Mouse (Mus musculus): Measurements from ENCODE around the gene Irf2bpl. TPM values are rescaled to one million over a fixed set of nuclear protein-coding genes. Genes with fewer than 3 reads are reported as not detected.

The Irf2bpl gene
- total and polyA plus RNA-seq, 3 experiments: 7.0 to 19.6 (median 12.1) TPM

- H3K9ac ChIP-seq (ENCODE audit: insufficient read depth, low read depth): no peak overlapping the region
- no peak overlapping the region for H3K4me3 ChIP-seq (replicated peaks in 1 of 3; ENCODE audit: low read depth in 2 of 3, low read length in 2 of 3, poor library complexity in 1 of 3)
- no peak overlapping the region for H3K27ac ChIP-seq (ENCODE audit: insufficient read depth, low read depth)
- no peaks in the 10 kb centered on the region for H3K27me3 ChIP-seq (replicated peaks)
- H3K4me1 ChIP-seq (ENCODE audit: control insufficient read depth in 1 of 2, insufficient read depth in 2 of 2): peaks cover 3 to 12% of the 10 kb centered on the region in 2 experiments
- in situ Hi-C loops (cut with MboI; ENCODE audit: low pct_ligation_motif_present, low pct_unique_long_range_greater_than_20kb, low sequenced_read_pairs) (no loop called here), dilution Hi-C loops (cut with MboI; ENCODE audit: extremely low pct_ligation_motif_present, extremely low pct_unique_long_range_greater_than_20kb, low sequenced_read_pairs) (no loop called here)
- no peaks in the 10 kb centered on the region for H3K79me2 ChIP-seq (replicated peaks; ENCODE audit: control insufficient read depth, extremely low read depth, insufficient read depth, poor library complexity, severe bottlenecking)
- DNase-seq (ENCODE audit: extremely low read depth): no peak
- no peak overlapping the region for H3K4me2 ChIP-seq (ENCODE audit: insufficient read depth, low read depth, poor library complexity, severe bottlenecking)
- no peaks in the 10 kb centered on the region for H3K9me3 ChIP-seq (replicated peaks; ENCODE audit: low read length)
- H3K36me3 ChIP-seq (replicated peaks in 1 of 2; ENCODE audit: control insufficient read depth in 1 of 2, insufficient read depth in 1 of 2, low read length in 1 of 2): no peaks in the 10 kb centered on the region
- TF ChIP-seq SIN3A (IDR thresholded peaks at IDR 0.05; ENCODE audit: low read length) (no peak), ZKSCAN1 (IDR thresholded peaks at IDR 0.05; ENCODE audit: borderline replicate concordance, low read depth, low read length) (no peak), UBTF (IDR thresholded peaks at IDR 0.05; ENCODE audit: low read depth, low read length) (no peak), IRF4 (IDR thresholded peaks at IDR 0.05; ENCODE audit: low read depth, low read length) (no peak), MAZ (IDR thresholded peaks at IDR 0.05; ENCODE audit: low read depth, low read length) (no peak), MXI1 (IDR thresholded peaks at IDR 0.05; ENCODE audit: low read depth, low read length) (no peak), CHD1 (IDR thresholded peaks at IDR 0.05; ENCODE audit: low read depth, low read length) (no peak), USF2 (conservative IDR thresholded peaks at IDR 0.05; ENCODE audit: low read depth, low read length) (no peak)
These were observed 32.4 kb upstream of the Irf2bpl start for GRCm38 (mm10) chr12:86916796-86917573.

GRCm38 (mm10) chr12:86915617-86916016 is 31.0 kb upstream of the Irf2bpl start:
- Histone ChIP-seq H3K9ac (ENCODE audit: insufficient read depth, low read depth) (no peak overlapping the region), H3K4me2 (ENCODE audit: insufficient read depth, low read depth, poor library complexity, severe bottlenecking) (no peak overlapping the region), H3K27ac (ENCODE audit: insufficient read depth, low read depth) (no peak overlapping the region), H3K4me3 (replicated peaks in 1 of 3; ENCODE audit: low read depth in 2 of 3, low read length in 2 of 3, poor library complexity in 1 of 3) (no peak overlapping the region), H3K27me3 (replicated peaks) (no peaks in the 10 kb centered on the region), H3K79me2 (replicated peaks; ENCODE audit: control insufficient read depth, extremely low read depth, insufficient read depth, poor library complexity, severe bottlenecking) (no peaks in the 10 kb centered on the region), H3K9me3 (replicated peaks; ENCODE audit: low read length) (no peaks in the 10 kb centered on the region), H3K4me1 (ENCODE audit: control insufficient read depth in 1 of 2, insufficient read depth in 2 of 2) (peaks cover 3 to 12% of the 10 kb centered on the region in 2 experiments), H3K36me3 (replicated peaks in 1 of 2; ENCODE audit: control insufficient read depth in 1 of 2, insufficient read depth in 1 of 2, low read length in 1 of 2) (no peaks in the 10 kb centered on the region)
- TF ChIP-seq CHD1 (IDR thresholded peaks at IDR 0.05; ENCODE audit: low read depth, low read length) (no peak), MAZ (IDR thresholded peaks at IDR 0.05; ENCODE audit: low read depth, low read length) (no peak), GABPA (IDR thresholded peaks at IDR 0.05; ENCODE audit: insufficient replicate concordance, low read depth, low read length) (no peak), TCF12 (IDR thresholded peaks at IDR 0.05; ENCODE audit: low read depth, low read length) (no peak), MAFK (IDR thresholded peaks at IDR 0.05; ENCODE audit: insufficient replicate concordance, low read length) (no peak), MYC (IDR thresholded peaks at IDR 0.05; ENCODE audit: low read depth, low read length) (no peak), UBTF (IDR thresholded peaks at IDR 0.05; ENCODE audit: low read depth, low read length) (no peak), POLR2A (IDR thresholded peaks at IDR 0.05; ENCODE audit: low read depth, low read length) (no peak), MXI1 (IDR thresholded peaks at IDR 0.05; ENCODE audit: low read depth, low read length) (no peak), TBP (conservative IDR thresholded peaks at IDR 0.05; ENCODE audit: low read depth, low read length) (no peak), RAD21 (IDR thresholded peaks at IDR 0.05; ENCODE audit: low read depth, low read length) (no peak), USF2 (conservative IDR thresholded peaks at IDR 0.05; ENCODE audit: low read depth, low read length) (no peak), SIN3A (IDR thresholded peaks at IDR 0.05; ENCODE audit: low read length) (no peak), JUND (conservative IDR thresholded peaks at IDR 0.05; ENCODE audit: low read depth, low read length) (no peak), ZKSCAN1 (IDR thresholded peaks at IDR 0.05; ENCODE audit: borderline replicate concordance, low read depth, low read length) (no peak), RCOR1 (conservative IDR thresholded peaks at IDR 0.05; ENCODE audit: low read depth, low read length) (no peak), IRF4 (IDR thresholded peaks at IDR 0.05; ENCODE audit: low read depth, low read length) (no peak), ZMIZ1 (IDR thresholded peaks at IDR 0.05; ENCODE audit: low read depth, low read length) (no peak)
- dilution Hi-C loops (cut with MboI; ENCODE audit: extremely low pct_ligation_motif_present, extremely low pct_unique_long_range_greater_than_20kb, low sequenced_read_pairs): no loop called here
- no peak for DNase-seq (ENCODE audit: extremely low read depth)
- in situ Hi-C loops (cut with MboI; ENCODE audit: low pct_ligation_motif_present, low pct_unique_long_range_greater_than_20kb, low sequenced_read_pairs): no loop called here

All from CH12.LX (cell line).